Mouse (Mus musculus) midbrain, embryonic 16.5 days (tissue): Measurements from ENCODE around the gene Eif3f. TPM values are rescaled to one million over a fixed set of nuclear protein-coding genes. Genes with fewer than 3 reads are reported as not detected.

Experiments used
- ATAC-seq: fragments of 200-750 bp; cut with Nextera tagmentation; 2 replicates; pipeline ENCODE4 v1.8.0; 2017; ENCODE audit warnings: moderate TSS enrichment
- H3K27ac ChIP-seq: fragments of 300-500 bp; sonication (generic); 2 replicates; pipeline ENCODE4 v1.5.1; 2014; ENCODE audit warnings: mild to moderate bottlenecking, low read length, mixed read lengths
- H3K27me3 ChIP-seq: fragments of 300-500 bp; sonication (generic); 2 replicates; pipeline ENCODE4 v1.6.1; 2014; ENCODE audit warnings: low read depth, low read length, mixed read lengths; ENCODE audit not compliant: control insufficient read depth, insufficient read depth
- H3K36me3 ChIP-seq: fragments of 300-500 bp; sonication (generic); 2 replicates; pipeline ENCODE4 v1.6.1; 2014; ENCODE audit warnings: mild to moderate bottlenecking, low read length, moderate library complexity, mixed read lengths; ENCODE audit not compliant: control insufficient read depth, insufficient read depth
- H3K4me1 ChIP-seq: fragments of 300-500 bp; sonication (generic); 2 replicates; pipeline ENCODE4 v1.6.1; 2014; ENCODE audit warnings: mild to moderate bottlenecking, low read length, mixed read lengths; ENCODE audit not compliant: control insufficient read depth, insufficient read depth
- H3K4me2 ChIP-seq: fragments of 300-500 bp; sonication (generic); 2 replicates; pipeline ENCODE4 v1.6.1; 2014; ENCODE audit warnings: mild to moderate bottlenecking, low read length, mixed read lengths
- H3K4me3 ChIP-seq: fragments of 300-500 bp; sonication (generic); 2 replicates; pipeline ENCODE4 v1.5.1; 2014; ENCODE audit warnings: low read depth, mild to moderate bottlenecking, low read length, moderate library complexity, mixed read lengths
- H3K9ac ChIP-seq: fragments of 300-500 bp; sonication (generic); 2 replicates; pipeline ENCODE4 v1.6.1; 2014; ENCODE audit warnings: low read depth, low read length, mixed read lengths
- H3K9me3 ChIP-seq: fragments of 300-500 bp; sonication (generic); replicated peaks from 2 replicates; pipeline ENCODE4 v1.6.1; 2014; ENCODE audit warnings: mild to moderate bottlenecking, low read length, mixed read lengths; ENCODE audit not compliant: control insufficient read depth, poor library complexity, severe bottlenecking
- WGBS: fragments of 180-500 bp; shearing (Covaris S2); extraction: QIAGEN DNeasy Blood & Tissue Kit; methylation state at CpG from one replicate; pipeline ENCODE4 v1.1.7; 2014; 5-methylcytosine and 5-hydroxymethylcytosine counted together
- polyA plus RNA-seq: library from polyadenylated mRNA; unstranded; fragments of >200 nt; fragmentation: Nextera tagmentation; extraction: Ambion mirVana; gene quantifications from 2 replicates; pipeline ENCODE4 v1.2.1, GENCODE M21; 2015

The Eif3f gene
- polyA plus RNA-seq = 60.9 and 62.8 TPM in 2 replicates

- Histone ChIP-seq H3K36me3 (peaks cover 15% of the 10 kb centered on the region), H3K27ac (peak within 1 kb of the TSS; percentile 82), H3K4me1 (peaks cover 19% of the 10 kb centered on the region), H3K27me3 (no peaks in the 10 kb centered on the region), H3K4me3 (peak within 1 kb of the TSS; percentile 73), H3K9ac (peak within 1 kb of the TSS; percentile 78), H3K9me3 (no peaks in the 10 kb centered on the region), H3K4me2 (peak within 1 kb of the TSS; percentile 83)
- peak; percentile 96 for ATAC-seq
- WGBS = 1% methylated on average over 50 of the region's 50 CpGs
Measured at GRCm38 (mm10) chr7:108933794-108934731, at the start of gene Eif3f. Eif3f (plus strand) TSS chr7:108934417.

GRCm38 (mm10) chr7:108884906-108885305 is 49.3 kb upstream of the Eif3f start, which contains the start of gene Olfr518:
Olfr518 (minus strand) TSS chr7:108885006.
- ATAC-seq = no peak
- H3K27ac ChIP-seq = no peak within 1 kb of the TSS
- 80% methylated on average over 4 of the region's 4 CpGs for WGBS
- H3K4me2 ChIP-seq = no peak within 1 kb of the TSS
- no peaks in the 10 kb centered on the region for H3K27me3 ChIP-seq
- H3K9ac ChIP-seq = no peak within 1 kb of the TSS
- no peaks in the 10 kb centered on the region for H3K9me3 ChIP-seq
- no peak within 1 kb of the TSS for H3K4me3 ChIP-seq
- H3K4me1 ChIP-seq = no peaks in the 10 kb centered on the region
- H3K36me3 ChIP-seq = no peaks in the 10 kb centered on the region

- ATAC-seq = no peak
- Histone ChIP-seq H3K27me3 (no peaks in the 10 kb centered on the region), H3K27ac (no peak within 1 kb of the TSS), H3K4me2 (no peak within 1 kb of the TSS), H3K4me3 (no peak within 1 kb of the TSS), H3K9me3 (no peaks in the 10 kb centered on the region), H3K4me1 (no peaks in the 10 kb centered on the region), H3K9ac (no peak within 1 kb of the TSS), H3K36me3 (no peaks in the 10 kb centered on the region)
- 84% methylated on average over 5 of the region's 5 CpGs for WGBS
Measured at GRCm38 (mm10) chr7:108894320-108894719, 39.9 kb upstream of the Eif3f start, which contains the start of gene Olfr519. Olfr519 (minus strand) TSS chr7:108894420.

- H3K4me1 ChIP-seq = no peaks in the 10 kb centered on the region
- 81% methylated on average over 2 of the region's 2 CpGs for WGBS
- no peak overlapping the region for H3K4me3 ChIP-seq
- no peak overlapping the region for H3K9ac ChIP-seq
- H3K36me3 ChIP-seq = no peaks in the 10 kb centered on the region
- H3K9me3 ChIP-seq = no peaks in the 10 kb centered on the region
- no peaks in the 10 kb centered on the region for H3K27me3 ChIP-seq
- H3K27ac ChIP-seq = no peak overlapping the region
- ATAC-seq = no peak
- no peak overlapping the region for H3K4me2 ChIP-seq
Measured at GRCm38 (mm10) chr7:108903969-108904368, 30.2 kb upstream of the Eif3f start.

- Histone ChIP-seq H3K27ac (no peak overlapping the region), H3K9me3 (no peaks in the 10 kb centered on the region), H3K4me3 (no peak overlapping the region), H3K4me1 (no peaks in the 10 kb centered on the region), H3K9ac (no peak overlapping the region), H3K36me3 (no peaks in the 10 kb centered on the region), H3K4me2 (no peak overlapping the region), H3K27me3 (no peaks in the 10 kb centered on the region)
- no peak for ATAC-seq
- 74% methylated on average over 4 of the region's 4 CpGs for WGBS
Measured at GRCm38 (mm10) chr7:108927043-108927442, 7.2 kb upstream of the Eif3f start.

- WGBS = 80% methylated on average over 11 of the region's 11 CpGs
- Histone ChIP-seq H3K4me3 (no peak overlapping the region), H3K27me3 (no peaks in the 10 kb centered on the region), H3K4me1 (no peaks in the 10 kb centered on the region), H3K27ac (no peak overlapping the region), H3K4me2 (no peak overlapping the region), H3K9me3 (no peaks in the 10 kb centered on the region), H3K36me3 (no peaks in the 10 kb centered on the region), H3K9ac (no peak overlapping the region)
- no peak for ATAC-seq
Measured at GRCm38 (mm10) chr7:108928280-108929188, 5.7 kb upstream of the Eif3f start.

- Histone ChIP-seq H3K27ac (no peak within 1 kb of the TSS), H3K4me3 (no peak within 1 kb of the TSS), H3K9ac (no peak within 1 kb of the TSS), H3K27me3 (no peaks in the 10 kb centered on the region), H3K9me3 (no peaks in the 10 kb centered on the region), H3K4me1 (peaks cover 1% of the 10 kb centered on the region), H3K36me3 (no peaks in the 10 kb centered on the region), H3K4me2 (no peak within 1 kb of the TSS)
- WGBS = 83% methylated on average over 6 of the region's 6 CpGs
- ATAC-seq = no peak
Measured at GRCm38 (mm10) chr7:108929726-108930393, 4.4 kb upstream of the Eif3f start, which contains the start of gene Nlrp10. Nlrp10 (minus strand) TSS chr7:108930178.

- 6% methylated on average over 8 of the region's 8 CpGs for WGBS
- H3K27ac ChIP-seq = peak overlapping the region; percentile 82; the same call in 1 of the 2 replicates
Measured at GRCm38 (mm10) chr7:108934836-108935235, 619 bp downstream of the Eif3f start.

More at GRCm38 (mm10) chr7:108934836-108935235, 619 bp downstream of the Eif3f start:
- peaks cover 18% of the 10 kb centered on the region for H3K36me3 ChIP-seq
- no peaks in the 10 kb centered on the region for H3K27me3 ChIP-seq
- peaks cover 19% of the 10 kb centered on the region for H3K4me1 ChIP-seq
- H3K9me3 ChIP-seq = no peaks in the 10 kb centered on the region
- no peak for ATAC-seq
- peak overlapping the region; percentile 73 for H3K4me3 ChIP-seq
- peak overlapping the region; percentile 78 for H3K9ac ChIP-seq
- H3K4me2 ChIP-seq = peak overlapping the region; percentile 83
